Mouse (Mus musculus) megakaryocyte-erythroid progenitor cell, adult 5 weeks (primary cell): ENCODE results near the gene Vps37b. TPM values are rescaled to one million over a fixed set of nuclear protein-coding genes. Genes with fewer than 3 reads are reported as not detected.

ENCODE experiments used
- polyA plus RNA-seq: library from polyadenylated mRNA; stranded (reverse); fragments of >175 nt; gene quantifications from 2 replicates; pipeline ENCODE4 v1.2.3, GENCODE M21; 2012

The Vps37b gene
- polyA plus RNA-seq = 318 and 356 TPM in 2 replicates

GRCm38 (mm10) chr5:124032001-124032508, at the start of gene Vps37b:
Vps37b (minus strand) TSS chr5:124032270.

GRCm38 (mm10) chr5:123973299-123974178, 58.5 kb downstream of the Vps37b start, which contains the start of gene Hip1r:
Hip1r (plus strand) TSS chr5:123973628.

Other genes starting within 250 kb of the Vps37b start
- gene Hcar2, start 166.8 kb downstream of the Vps37b start, polyA plus RNA-seq = 2.3 and 2.9 TPM in 2 replicates
- gene Hcar1, start 152.2 kb downstream of the Vps37b start, polyA plus RNA-seq = not detected in 2 replicates
- 107 and 121 TPM in 2 replicates for gene Denr, start 125.1 kb downstream of the Vps37b start, polyA plus RNA-seq
- gene Gm43518, start 104.9 kb downstream of the Vps37b start, polyA plus RNA-seq = not detected in 2 replicates
- gene Ccdc62, start 101.6 kb downstream of the Vps37b start, polyA plus RNA-seq = 3.7 and 4.1 TPM in 2 replicates
- gene Hip1r, start 58.6 kb downstream of the Vps37b start, polyA plus RNA-seq = 46.9 and 73.3 TPM in 2 replicates
- gene Abcb9, start 63.5 kb upstream of the Vps37b start, polyA plus RNA-seq = 3.7 and 4.2 TPM in 2 replicates
- gene Ogfod2, start 80.0 kb upstream of the Vps37b start, polyA plus RNA-seq = 68.0 and 69.8 TPM in 2 replicates
- 98.5 and 111 TPM in 2 replicates for gene Arl6ip4, start 83.8 kb upstream of the Vps37b start, polyA plus RNA-seq
- 30.5 and 38.8 TPM in 2 replicates for gene Pitpnm2, start 217.5 kb upstream of the Vps37b start, polyA plus RNA-seq